Mouse (Mus musculus): ENCODE data around the gene Melk.

The Melk gene

DNA sequence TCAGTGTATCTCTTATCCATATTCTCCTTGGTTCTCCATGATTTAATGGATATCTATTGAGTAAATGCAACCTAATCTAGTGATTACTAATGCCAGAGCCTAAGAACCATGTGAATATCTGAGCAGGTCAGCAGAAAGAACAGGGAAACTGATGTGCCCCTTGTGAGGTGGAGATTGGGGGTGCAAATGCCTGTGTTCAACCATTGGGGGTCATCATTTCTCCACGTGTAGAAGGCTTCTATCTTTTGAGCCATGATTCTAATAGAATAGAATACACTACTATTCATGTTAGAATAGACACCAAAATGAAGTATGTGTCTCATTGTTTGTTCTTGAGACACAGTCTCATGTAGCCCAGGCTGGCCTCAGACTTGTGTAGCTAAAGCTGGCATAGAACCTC lies 27.3 kb downstream of the Melk start:
- DNase-seq (ENCODE audit: low spot score), result no peak

DNA sequence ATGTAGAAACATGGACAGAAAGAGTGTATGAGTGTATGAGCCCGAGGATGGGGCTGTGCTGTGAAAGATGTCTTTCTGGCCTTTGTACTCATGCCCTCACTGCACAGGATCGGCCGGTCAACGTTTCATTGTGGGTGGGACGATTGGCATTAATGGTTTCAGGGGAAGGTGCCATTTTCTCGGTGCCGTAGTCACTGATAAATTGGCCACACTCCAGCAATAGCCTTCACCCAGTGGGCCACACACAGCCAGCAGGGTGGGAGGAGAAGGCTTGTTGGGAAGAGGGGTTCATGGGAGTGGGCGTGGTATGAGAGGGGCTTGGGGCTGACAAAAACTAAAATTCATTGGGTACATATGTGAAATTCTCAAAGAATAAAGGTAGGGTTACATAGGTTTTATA lies 34.3 kb downstream of the Melk start:
- DNase-seq (ENCODE audit: low spot score), result no peak

DNA sequence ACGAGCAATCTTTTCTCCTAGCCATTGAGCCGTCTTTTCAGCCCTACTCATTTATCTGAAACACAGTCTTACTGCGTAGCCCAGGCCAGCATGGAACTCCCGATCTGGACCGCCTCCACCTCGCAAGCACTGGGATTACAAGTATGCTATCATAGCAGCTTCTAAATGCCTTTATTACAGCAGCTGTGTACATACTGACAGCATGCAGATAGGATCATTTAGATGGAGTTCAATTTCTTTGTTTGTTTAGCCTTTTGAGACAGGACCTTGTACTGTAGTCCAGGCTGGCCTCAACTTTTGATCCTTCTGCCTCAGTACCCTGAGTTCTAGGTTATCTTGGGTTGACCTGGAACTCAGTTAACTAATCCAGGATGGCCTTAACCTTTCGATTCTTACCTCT lies 61.0 kb downstream of the Melk start:
- no peak for DNase-seq (ENCODE audit: low spot score)

DNA sequence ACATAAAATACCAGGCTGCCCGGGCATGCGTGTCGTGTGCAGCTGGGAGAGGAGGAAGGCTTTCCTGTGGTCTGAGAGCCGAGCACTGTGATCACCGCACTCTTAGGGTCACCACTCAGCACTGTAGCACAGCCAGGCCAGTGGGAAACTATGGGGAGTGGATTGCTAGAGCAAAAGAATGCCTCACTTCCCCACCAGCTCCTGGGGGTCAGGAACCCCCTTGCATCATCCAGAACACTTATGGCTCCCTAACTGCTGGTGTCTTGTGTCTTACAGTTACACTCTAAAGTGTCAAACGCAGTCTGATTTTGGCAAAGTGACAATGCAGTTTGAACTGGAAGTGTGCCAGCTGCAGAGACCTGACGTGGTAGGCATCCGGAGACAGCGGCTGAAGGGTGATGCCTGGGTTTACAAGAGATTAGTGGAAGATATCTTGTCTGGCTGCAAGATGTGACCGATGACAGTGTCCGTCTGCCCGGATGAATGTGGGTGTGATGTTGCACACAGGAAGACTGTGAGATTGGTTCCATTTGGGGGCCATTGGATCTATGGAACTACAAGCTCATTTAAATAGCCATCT lies 62.8 kb downstream of the Melk start:
- no peak for DNase-seq (ENCODE audit: low spot score)

DNA sequence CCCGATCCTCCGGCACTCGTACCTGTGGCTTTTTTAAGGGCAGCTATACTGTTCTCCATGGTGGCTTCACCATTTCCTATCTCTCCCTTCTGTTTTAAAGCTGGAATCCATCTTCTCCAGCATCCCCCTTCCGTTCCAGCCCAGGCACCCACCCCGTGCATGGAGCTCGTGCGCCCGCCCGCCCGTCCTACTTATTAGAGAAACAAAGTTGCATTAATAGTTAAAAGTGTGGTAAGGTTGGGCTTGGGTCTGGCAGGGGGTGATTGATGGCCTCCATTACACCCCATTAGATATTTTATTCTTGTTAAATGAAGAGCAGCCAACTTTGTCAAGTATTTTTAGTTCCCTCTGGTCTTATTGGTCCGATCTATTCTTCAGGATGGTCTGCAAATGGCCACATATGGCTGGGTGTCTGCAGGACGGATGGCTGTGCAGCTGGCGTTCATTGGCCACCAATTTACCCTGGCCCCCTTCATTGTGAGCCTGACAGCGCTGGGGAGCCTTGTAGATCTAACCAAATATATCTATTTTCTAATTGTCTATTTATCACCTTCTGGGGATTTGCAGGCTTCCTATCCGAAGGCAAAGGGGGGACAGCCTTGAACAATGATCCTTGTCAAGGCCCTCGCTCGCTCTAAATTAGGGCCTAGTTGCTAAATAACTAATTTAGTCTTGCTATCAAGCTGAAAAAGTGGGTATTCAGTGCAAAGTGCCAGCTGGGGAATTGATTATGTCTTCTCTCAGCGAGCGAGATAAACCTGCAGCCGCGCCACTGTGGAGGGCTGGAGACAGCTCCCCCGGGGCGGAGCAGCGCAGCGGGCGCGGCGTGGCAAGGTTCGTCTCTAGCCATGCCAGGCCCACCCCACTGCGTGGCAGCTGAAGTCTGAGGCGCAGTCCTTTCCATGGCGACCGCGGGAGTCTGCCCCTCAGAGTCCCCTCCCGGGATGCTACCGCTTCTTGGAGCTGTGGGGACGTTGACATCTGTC lies 91.8 kb downstream of the Melk start:
- no peak for DNase-seq (ENCODE audit: low spot score)

DNA sequence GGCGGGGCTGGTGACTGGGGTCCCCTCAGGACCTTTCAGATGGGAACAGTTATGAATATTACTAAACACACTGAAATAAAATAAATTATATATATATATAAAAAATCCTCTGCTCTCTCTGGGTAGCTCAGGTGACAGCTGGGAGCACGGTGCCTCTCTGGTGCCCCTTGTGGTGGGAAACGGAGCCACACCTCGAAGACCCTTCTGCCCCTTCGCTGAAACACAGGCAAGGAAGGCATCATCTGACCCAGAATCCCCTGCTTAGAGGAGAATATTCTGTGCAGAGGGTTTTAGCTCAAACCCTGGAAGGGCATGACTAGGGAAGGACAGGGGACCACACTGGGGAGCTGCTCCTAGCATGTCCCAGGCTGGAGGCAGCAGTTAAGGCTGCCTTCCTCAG lies 101.9 kb downstream of the Melk start:
- DNase-seq (ENCODE audit: low spot score), result no peak

DNA sequence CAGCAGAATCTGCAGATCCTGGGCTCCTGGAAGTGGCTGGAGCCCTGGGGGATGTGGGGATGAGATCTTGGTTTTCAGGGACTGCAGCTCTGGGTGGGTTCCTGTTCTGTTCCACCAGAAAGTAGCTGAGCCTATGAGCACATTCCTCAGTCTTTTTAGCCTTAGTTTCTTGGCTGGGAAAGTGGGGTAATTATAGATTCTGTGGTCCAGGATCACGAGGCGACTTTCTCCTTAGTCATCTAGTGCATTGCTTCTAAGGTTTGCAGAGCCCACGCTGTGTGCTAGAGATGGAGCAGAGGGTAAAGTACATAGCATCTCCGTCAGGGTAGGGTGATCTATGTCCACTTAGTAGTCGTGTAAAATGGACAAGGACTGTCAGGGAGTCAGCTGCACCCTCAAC lies 103.8 kb downstream of the Melk start:
- no peak for DNase-seq (ENCODE audit: low spot score)

All from left cerebral cortex, adult 11 months (tissue).